Mouse (Mus musculus) heart, embryonic 14.5 days (tissue): ENCODE measurements around the gene Phlda1. TPM values are rescaled to one million over a fixed set of nuclear protein-coding genes. Genes with fewer than 3 reads are reported as not detected.

Source experiments
- ATAC-seq: fragments of 200-750 bp; cut with Nextera tagmentation; 2 replicates; pipeline ENCODE4 v1.8.0; 2017; ENCODE audit warnings: low read depth, moderate TSS enrichment; ENCODE audit not compliant: insufficient number of reproducible peaks, insufficient read depth, low FRiP score
- H3K27ac ChIP-seq, 2 experiments: fragments of 200-500 bp in 1 of 2; fragments of 300-500 bp in 1 of 2; sonication (generic) in 1 of 2; replicated peaks in 1 of 2; 2 replicates each; pipeline ENCODE4 v1.5.1; 2012 to 2014; ENCODE audit warnings: low read depth in 2 of 2, low read length in 2 of 2, control low read depth in 1 of 2, mild to moderate bottlenecking in 1 of 2, mixed read lengths in 1 of 2; ENCODE audit not compliant: control insufficient read depth in 1 of 2, insufficient read depth in 1 of 2
- H3K27me3 ChIP-seq: fragments of 300-500 bp; sonication (generic); 2 replicates; pipeline ENCODE4 v1.6.1; 2014; ENCODE audit warnings: mild to moderate bottlenecking, low read length, control low read depth; ENCODE audit not compliant: control insufficient read depth, insufficient read depth
- H3K36me3 ChIP-seq: fragments of 300-500 bp; sonication (generic); 2 replicates; pipeline ENCODE4 v1.6.1; 2014; ENCODE audit warnings: mild to moderate bottlenecking, control low read depth, low read length, mixed read lengths; ENCODE audit not compliant: control insufficient read depth, insufficient read depth
- H3K4me1 ChIP-seq, 2 experiments: fragments of 200-500 bp in 1 of 2; fragments of 300-500 bp in 1 of 2; sonication (generic) in 1 of 2; 2 replicates each; pipeline ENCODE4 v1.6.1; 2012 to 2014; ENCODE audit warnings: low read length in 2 of 2, control low read depth in 1 of 2, mixed read lengths in 1 of 2; ENCODE audit not compliant: control insufficient read depth in 2 of 2, insufficient read depth in 2 of 2
- H3K4me2 ChIP-seq: fragments of 300-500 bp; sonication (generic); 2 replicates; pipeline ENCODE4 v1.6.1; 2014; ENCODE audit warnings: mild to moderate bottlenecking, low read length
- H3K4me3 ChIP-seq, 2 experiments: fragments of 200-500 bp in 1 of 2; fragments of 300-500 bp in 1 of 2; sonication (generic) in 1 of 2; 2 replicates each; pipeline ENCODE4 v1.5.1; 2012 to 2014; ENCODE audit warnings: low read length in 2 of 2, mild to moderate bottlenecking in 2 of 2, control low read depth in 1 of 2, low read depth in 1 of 2, moderate library complexity in 1 of 2; ENCODE audit not compliant: control insufficient read depth in 1 of 2, insufficient read depth in 1 of 2
- H3K9ac ChIP-seq: fragments of 300-500 bp; sonication (generic); 2 replicates; pipeline ENCODE4 v1.6.1; 2014; ENCODE audit warnings: mild to moderate bottlenecking, low read length
- H3K9me3 ChIP-seq: fragments of 300-500 bp; sonication (generic); 2 replicates; pipeline ENCODE4 v1.6.1; 2016; ENCODE audit warnings: low read length, control low read depth; ENCODE audit not compliant: control insufficient read depth
- WGBS: fragments of 180-500 bp; shearing (Covaris S2); extraction: QIAGEN DNeasy Blood & Tissue Kit; methylation state at CpG from one replicate; pipeline ENCODE4 v1.1.7; 2014; 5-methylcytosine and 5-hydroxymethylcytosine counted together
- polyA plus RNA-seq: library from polyadenylated mRNA; unstranded; fragments of >200 nt; fragmentation: Nextera tagmentation; extraction: Ambion mirVana; gene quantifications from 2 replicates; pipeline ENCODE4 v1.2.1, GENCODE M21; 2014

Gene Phlda1
- polyA plus RNA-seq, 1 experiment from 2014 or later, result 23.3 TPM

GRCm38 (mm10) chr10:111558211-111558610, 52.1 kb downstream of the Phlda1 start:
- peak overlapping the region; percentile 63 to 67; a peak in 3 of 4 replicates for H3K27ac ChIP-seq
- no peak overlapping the region for H3K9ac ChIP-seq
- 80% methylated on average over 5 of the region's 5 CpGs for WGBS
- H3K9me3 ChIP-seq, result no peaks in the 10 kb centered on the region
- ATAC-seq, result no peak
- H3K4me1 ChIP-seq, result peaks cover 16 to 20% of the 10 kb centered on the region in 2 experiments
- peak overlapping the region; percentile 32; the same call in 1 of the 2 replicates for H3K4me2 ChIP-seq
- no peaks in the 10 kb centered on the region for H3K27me3 ChIP-seq
- no peak overlapping the region for H3K4me3 ChIP-seq
- H3K36me3 ChIP-seq, result no peaks in the 10 kb centered on the region

Other genes with a start within 250 kb of the Phlda1 start
- 4.6 and 5.0 TPM in 2 replicates for gene Bbs10, start 207.6 kb upstream of the Phlda1 start, polyA plus RNA-seq
- gene Nap1l1, start 33.1 kb upstream of the Phlda1 start, polyA plus RNA-seq, result 124 and 133 TPM in 2 replicates